Mouse (Mus musculus) CH12.LX (cell line): ENCODE results near the gene Sestd1. TPM values are rescaled to one million over a fixed set of nuclear protein-coding genes. Genes with fewer than 3 reads are reported as not detected.

Experiments used
- DNase-seq: peaks from one replicate; pipeline ENCODE4 v3.0.0-alpha.2; 2013; ENCODE audit errors: extremely low read depth
- H3K27ac ChIP-seq: 2 replicates; pipeline ENCODE4 v1.5.1; 2012; ENCODE audit warnings: low read depth, mild to moderate bottlenecking, control low read depth, moderate library complexity; ENCODE audit not compliant: insufficient read depth
- H3K27me3 ChIP-seq: replicated peaks from 2 replicates; pipeline ENCODE3; 2012; ENCODE audit warnings: inconsistent platforms
- H3K36me3 ChIP-seq, 2 experiments: replicated peaks in 1 of 2; 2 replicates each; pipeline versions ENCODE3 to v1.6.1; 2012; ENCODE audit warnings: inconsistent platforms in 1 of 2, low read length in 1 of 2, mild to moderate bottlenecking in 1 of 2, mixed read lengths in 1 of 2, moderate library complexity in 1 of 2; ENCODE audit not compliant: control insufficient read depth in 1 of 2, insufficient read depth in 1 of 2
- H3K4me1 ChIP-seq, 2 experiments: 2 replicates each; pipeline ENCODE4 v1.6.1; 2012; ENCODE audit warnings: inconsistent platforms in 1 of 2, moderate library complexity in 1 of 2; ENCODE audit not compliant: insufficient read depth in 2 of 2, control insufficient read depth in 1 of 2
- H3K4me2 ChIP-seq: 2 replicates; pipeline ENCODE4 v1.6.1; 2012; ENCODE audit warnings: low read depth, mild to moderate bottlenecking, control low read depth; ENCODE audit not compliant: poor library complexity, insufficient read depth, severe bottlenecking
- H3K4me3 ChIP-seq, 3 experiments: fragments of 150-350 bp in 1 of 3; sonication (generic) in 1 of 3; replicated peaks in 1 of 3; 2 replicates each; pipeline versions ENCODE3 to v1.5.1; 2011 to 2012; ENCODE audit warnings: low read depth in 2 of 3, low read length in 2 of 3, mild to moderate bottlenecking in 2 of 3, moderate library complexity in 2 of 3, control low read depth in 1 of 3, improper control_type of control experiment in 1 of 3, inconsistent platforms in 1 of 3, mixed read lengths in 1 of 3; ENCODE audit not compliant: poor library complexity in 1 of 3
- H3K79me2 ChIP-seq: replicated peaks from 2 replicates; pipeline ENCODE4 v1.6.1; 2012; ENCODE audit warnings: mild to moderate bottlenecking, moderate library complexity; ENCODE audit not compliant: control insufficient read depth, poor library complexity, insufficient read depth, severe bottlenecking; ENCODE audit errors: extremely low read depth
- H3K9ac ChIP-seq: 2 replicates; pipeline ENCODE4 v1.6.1; 2012; ENCODE audit warnings: low read depth, mild to moderate bottlenecking, control low read depth, moderate library complexity; ENCODE audit not compliant: insufficient read depth
- H3K9me3 ChIP-seq: replicated peaks from 2 replicates; pipeline ENCODE3; 2012; ENCODE audit warnings: low read length, inconsistent platforms, mixed read lengths
- BHLHE40 ChIP-seq: IDR thresholded peaks from 2 replicates; pipeline ENCODE4 v1.6.1; 2011; ENCODE audit warnings: mild to moderate bottlenecking, low read depth, low read length, improper control_type of control experiment
- CHD1 ChIP-seq: IDR thresholded peaks from 2 replicates; pipeline ENCODE4 v1.6.1; 2012; ENCODE audit warnings: low read depth, low read length, improper control_type of control experiment, inconsistent platforms
- ELF1 ChIP-seq: IDR thresholded peaks from 2 replicates; pipeline ENCODE4 v1.6.1; 2014; ENCODE audit warnings: low read depth, mild to moderate bottlenecking, inconsistent platforms, low read length, improper control_type of control experiment
- GABPA ChIP-seq: IDR thresholded peaks from 2 replicates; pipeline ENCODE4 v1.6.1; 2012; ENCODE audit warnings: low read depth, low read length, improper control_type of control experiment, inconsistent platforms; ENCODE audit not compliant: insufficient replicate concordance
- IRF4 ChIP-seq: IDR thresholded peaks from 2 replicates; pipeline ENCODE4 v1.6.1; 2014; ENCODE audit warnings: low read depth, mild to moderate bottlenecking, inconsistent platforms, low read length, improper control_type of control experiment
- JUN ChIP-seq: IDR thresholded peaks from 2 replicates; pipeline ENCODE4 v1.6.1; 2011; ENCODE audit warnings: low read depth, mild to moderate bottlenecking, low read length, improper control_type of control experiment, moderate library complexity; ENCODE audit not compliant: insufficient read depth
- KAT2A ChIP-seq: IDR thresholded peaks from 2 replicates; pipeline ENCODE4 v1.6.1; 2012; ENCODE audit warnings: low read length, improper control_type of control experiment, inconsistent platforms; ENCODE audit not compliant: insufficient replicate concordance
- MAX ChIP-seq: IDR thresholded peaks from 2 replicates; pipeline ENCODE4 v1.6.1; 2011; ENCODE audit warnings: low read length, improper control_type of control experiment
- NELFE ChIP-seq: IDR thresholded peaks from 2 replicates; pipeline ENCODE4 v1.6.1; 2011; ENCODE audit warnings: low read depth, low read length, improper control_type of control experiment
- NRF1 ChIP-seq: IDR thresholded peaks from 2 replicates; pipeline ENCODE4 v1.6.1; 2014; ENCODE audit warnings: low read depth, mild to moderate bottlenecking, inconsistent platforms, low read length, improper control_type of control experiment, moderate library complexity
- POLR2A ChIP-seq: IDR thresholded peaks from 2 replicates; pipeline ENCODE4 v1.6.1; 2011; ENCODE audit warnings: low read depth, mild to moderate bottlenecking, improper control_type of control experiment, low read length
- RCOR1 ChIP-seq: conservative IDR thresholded peaks from 2 replicates; pipeline ENCODE4 v1.6.1; 2012; ENCODE audit warnings: low read depth, mild to moderate bottlenecking, inconsistent platforms, low read length, improper control_type of control experiment
- SMC3 ChIP-seq: IDR thresholded peaks from 2 replicates; pipeline ENCODE4 v1.6.1; 2011; ENCODE audit warnings: low read depth, low read length, improper control_type of control experiment
- TBP ChIP-seq: conservative IDR thresholded peaks from 2 replicates; pipeline ENCODE4 v1.6.1; 2011; ENCODE audit warnings: low read depth, low read length, improper control_type of control experiment
- ZC3H11A ChIP-seq: IDR thresholded peaks from 2 replicates; pipeline ENCODE4 v1.6.1; 2012; ENCODE audit warnings: low read depth, mild to moderate bottlenecking, inconsistent platforms, low read length, improper control_type of control experiment
- ZKSCAN1 ChIP-seq: IDR thresholded peaks from 2 replicates; pipeline ENCODE4 v1.6.1; 2012; ENCODE audit warnings: low read depth, inconsistent platforms, low read length, improper control_type of control experiment, borderline replicate concordance
- ZMIZ1 ChIP-seq: IDR thresholded peaks from 2 replicates; pipeline ENCODE4 v1.6.1; 2012; ENCODE audit warnings: low read depth, mild to moderate bottlenecking, inconsistent platforms, low read length, improper control_type of control experiment
- dilution Hi-C: fragments of 300-500 bp; cut with MboI; formaldehyde crosslinking; loops from 2 replicates; pipeline ENCODE4 v1.14.3; 2020; ENCODE audit warnings: low sequenced_read_pairs; ENCODE audit not compliant: extremely low pct_unique_long_range_greater_than_20kb, extremely low pct_ligation_motif_present
- in situ Hi-C: fragments of 300-500 bp; cut with MboI; formaldehyde crosslinking; loops from 3 replicates; pipeline ENCODE4 v1.14.3; 2019; ENCODE audit warnings: low sequenced_read_pairs, low pct_ligation_motif_present, low pct_unique_long_range_greater_than_20kb, mixed read lengths
- polyA plus RNA-seq: library from polyadenylated mRNA; unstranded; fragments of >175 nt; gene quantifications from 2 replicates; pipeline ENCODE4 v1.2.1, GENCODE M21; 2012; ENCODE audit warnings: low read depth; ENCODE audit not compliant: insufficient read length
- total RNA-seq, 2 experiments: library from RNA; depleted of rRNA; stranded (reverse); fragments of 300-350 nt in 1 of 2; fragments of >200 nt in 1 of 2; gene quantifications; 2 replicates each; pipeline ENCODE4 v1.2.3; 2012 to 2014

Gene Sestd1
- total and polyA plus RNA-seq, 3 experiments: not detected

- H3K9me3 ChIP-seq: peaks cover 41% of the 10 kb centered on the region
- no peaks in the 10 kb centered on the region for H3K4me1 ChIP-seq
- no peak overlapping the region for H3K4me3 ChIP-seq
- H3K79me2 ChIP-seq: no peaks in the 10 kb centered on the region
- DNase-seq: no peak
- in situ Hi-C loops: no loop called here
- no peak overlapping the region for H3K27ac ChIP-seq
- dilution Hi-C loops: no loop called here
- TF ChIP-seq ZKSCAN1 (no peak), POLR2A (no peak), CHD1 (no peak), JUN (no peak), BHLHE40 (no peak), IRF4 (no peak), TBP (no peak), GABPA (no peak), ELF1 (no peak), KAT2A (no peak), NRF1 (no peak), ZC3H11A (no peak), ZMIZ1 (no peak), NELFE (no peak), MAX (no peak), RCOR1 (no peak), SMC3 (no peak)
- H3K9ac ChIP-seq: no peak overlapping the region
- H3K27me3 ChIP-seq: no peaks in the 10 kb centered on the region
- no peak overlapping the region for H3K4me2 ChIP-seq
- no peaks in the 10 kb centered on the region for H3K36me3 ChIP-seq
Measured at GRCm38 (mm10) chr2:77134906-77135305, 145.5 kb downstream of the Sestd1 start.

GRCm38 (mm10) chr2:77133407-77133806 lies 147.0 kb downstream of the Sestd1 start:
- Histone ChIP-seq H3K9ac (no peak overlapping the region), H3K79me2 (no peaks in the 10 kb centered on the region), H3K36me3 (no peaks in the 10 kb centered on the region), H3K27me3 (no peaks in the 10 kb centered on the region), H3K27ac (no peak overlapping the region), H3K4me2 (no peak overlapping the region), H3K4me3 (no peak overlapping the region), H3K9me3 (peaks cover 33% of the 10 kb centered on the region), H3K4me1 (no peaks in the 10 kb centered on the region)
- in situ Hi-C loops: no loop called here
- DNase-seq: no peak
- no peak for TF ChIP-seq TBP
- no peak for TF ChIP-seq MAX
- dilution Hi-C loops: no loop called here

Other genes starting within 250 kb of the Sestd1 start
- gene Ccdc141, start 110.0 kb downstream of the Sestd1 start, total RNA-seq (2012; rRNA removed): not detected in 2 replicates
- gene Ccdc141, start 110.0 kb downstream of the Sestd1 start, total RNA-seq (2014; rRNA removed): not detected in 2 replicates
- gene Ccdc141, start 110.0 kb downstream of the Sestd1 start, polyA plus RNA-seq: not detected in 2 replicates